Mouse (Mus musculus) hindbrain, postnatal 0 days (tissue): ENCODE data around the gene Qpct. TPM values are rescaled to one million over a fixed set of nuclear protein-coding genes. Genes with fewer than 3 reads are reported as not detected.

Experiments
- ATAC-seq: fragments of 200-750 bp; cut with Nextera tagmentation; 2 replicates; pipeline ENCODE4 v1.8.0; 2017; ENCODE audit warnings: mild to moderate bottlenecking, moderate TSS enrichment, moderate library complexity
- DNase-seq: peaks from one replicate; pipeline ENCODE4 v3.0.0-alpha.2; 2015; ENCODE audit warnings: low spot score
- H3K27ac ChIP-seq: fragments of 300-500 bp; sonication (generic); 2 replicates; pipeline ENCODE4 v1.5.1; 2014; ENCODE audit warnings: mild to moderate bottlenecking
- H3K27me3 ChIP-seq: fragments of 300-500 bp; sonication (generic); 2 replicates; pipeline ENCODE4 v1.6.1; 2014; ENCODE audit warnings: low read length, mixed read lengths; ENCODE audit not compliant: insufficient read depth
- H3K36me3 ChIP-seq: fragments of 300-500 bp; sonication (generic); 2 replicates; pipeline ENCODE4 v1.6.1; 2014; ENCODE audit warnings: low read length, mixed read lengths; ENCODE audit not compliant: insufficient read depth
- H3K4me1 ChIP-seq: fragments of 300-500 bp; sonication (generic); 2 replicates; pipeline ENCODE4 v1.6.1; 2014; ENCODE audit warnings: antibody characterized with exemption, low read length, mixed read lengths; ENCODE audit not compliant: insufficient read depth
- H3K4me2 ChIP-seq: fragments of 300-500 bp; sonication (generic); 2 replicates; pipeline ENCODE4 v1.6.1; 2014; ENCODE audit warnings: low read depth, mild to moderate bottlenecking, low read length, moderate library complexity, mixed read lengths
- H3K4me3 ChIP-seq: fragments of 300-500 bp; sonication (generic); 2 replicates; pipeline ENCODE4 v1.5.1; 2014; ENCODE audit warnings: low read length
- H3K9ac ChIP-seq: fragments of 300-500 bp; sonication (generic); replicated peaks from 2 replicates; pipeline ENCODE4 v1.6.1; 2014; ENCODE audit warnings: mild to moderate bottlenecking, low read length, moderate library complexity, mixed read lengths
- H3K9me3 ChIP-seq: fragments of 300-500 bp; sonication (generic); 2 replicates; pipeline ENCODE4 v1.6.1; 2016; ENCODE audit warnings: low read length, mixed read lengths
- CTCF ChIP-seq: IDR thresholded peaks from 2 replicates; pipeline ENCODE4 v1.5.1; 2016; ENCODE audit warnings: antibody characterized with exemption, control low read depth, low read depth
- WGBS: fragments of 180-500 bp; shearing (Covaris S2); extraction: QIAGEN DNeasy Blood & Tissue Kit; methylation state at CpG from one replicate; pipeline ENCODE4 v1.1.7; 2014; 5-methylcytosine and 5-hydroxymethylcytosine counted together
- polyA plus RNA-seq: library from polyadenylated mRNA; unstranded; fragments of >200 nt; fragmentation: Nextera tagmentation; extraction: Ambion mirVana; gene quantifications from 2 replicates; pipeline ENCODE4 v1.2.1, GENCODE M21; 2015
- total RNA-seq: library from RNA; depleted of rRNA; stranded (reverse); fragments of >200 nt; gene quantifications from 2 replicates; pipeline ENCODE4 v1.2.3, GENCODE M21; 2014

Gene Qpct
- total and polyA plus RNA-seq, 2 experiments from 2014 or later, result 30.8 to 37.3 TPM

GRCm38 (mm10) chr17:79039660-79040059 lies 12.0 kb upstream of the Qpct start:
- Histone ChIP-seq H3K27ac (no peak overlapping the region), H3K36me3 (no peaks in the 10 kb centered on the region), H3K27me3 (no peaks in the 10 kb centered on the region), H3K4me2 (no peak overlapping the region), H3K9me3 (no peaks in the 10 kb centered on the region), H3K4me1 (no peaks in the 10 kb centered on the region), H3K4me3 (no peak overlapping the region), H3K9ac (no peak overlapping the region)
- DNase-seq (no peak), ATAC-seq (no peak)
- no peak for TF ChIP-seq CTCF

GRCm38 (mm10) chr17:79043705-79044104 lies 8.0 kb upstream of the Qpct start:
- Histone ChIP-seq H3K4me1 (no peaks in the 10 kb centered on the region), H3K4me3 (no peak overlapping the region)
- no peak for DNase-seq

DNA sequence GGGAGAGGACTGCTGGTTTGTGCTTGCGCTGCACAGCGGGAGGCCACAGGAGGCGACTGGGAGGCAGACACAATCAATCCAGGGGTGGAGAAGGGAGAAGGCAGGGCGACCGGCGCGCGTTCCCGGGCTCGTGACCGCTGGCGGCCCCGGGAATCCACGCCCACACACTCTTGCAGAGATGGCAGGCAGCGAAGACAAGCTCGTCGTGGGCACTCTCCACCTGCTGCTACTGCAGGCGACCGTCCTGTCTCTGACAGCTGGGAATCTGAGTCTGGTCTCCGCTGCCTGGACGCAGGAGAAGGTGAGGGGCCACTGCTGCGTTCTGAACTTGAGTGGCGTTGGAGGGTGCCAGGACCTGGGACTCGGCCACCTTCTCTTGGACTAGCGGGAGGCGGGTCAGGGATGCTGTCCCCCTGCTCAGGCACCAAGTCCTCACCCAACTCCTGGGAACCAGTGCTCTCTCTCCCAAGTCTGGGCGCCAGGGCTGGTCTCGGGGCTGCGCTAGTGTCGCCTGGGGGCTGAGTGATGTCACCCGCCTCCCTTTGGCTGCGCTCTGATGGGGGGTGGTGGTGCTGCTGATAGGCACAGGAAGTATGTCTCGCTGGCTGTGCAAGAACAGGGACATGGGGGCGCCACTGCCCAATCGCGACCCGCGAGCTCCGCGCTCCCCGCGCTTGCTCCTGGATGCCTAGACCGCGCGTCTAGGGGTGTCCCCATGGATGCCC lies 544 bp downstream of the Qpct start:
- Histone ChIP-seq H3K9ac (peak overlapping the region; percentile 67), H3K9me3 (no peaks in the 10 kb centered on the region), H3K27me3 (no peaks in the 10 kb centered on the region; the same call in 1 of the 2 replicates), H3K36me3 (no peaks in the 10 kb centered on the region), H3K4me3 (peak overlapping the region; percentile 70), H3K27ac (peak overlapping the region; percentile 83), H3K4me2 (peak overlapping the region; percentile 95), H3K4me1 (no peaks in the 10 kb centered on the region)
- WGBS, result under 1% methylated on average over 44 of the region's 45 CpGs
- peak; percentile 43 for TF ChIP-seq CTCF
- peak; percentile 76 for DNase-seq
- ATAC-seq, result peak; percentile 96

More at GRCm38 (mm10) chr17:79043705-79044104, 8.0 kb upstream of the Qpct start:
- no peak for ATAC-seq
- H3K9me3 ChIP-seq, result no peaks in the 10 kb centered on the region
- no peaks in the 10 kb centered on the region for H3K27me3 ChIP-seq
- no peaks in the 10 kb centered on the region for H3K36me3 ChIP-seq
- no peak overlapping the region for H3K27ac ChIP-seq
- TF ChIP-seq CTCF, result no peak
- no peak overlapping the region for H3K9ac ChIP-seq
- H3K4me2 ChIP-seq, result no peak overlapping the region
- WGBS, result 98% methylated on average over 2 of the region's 2 CpGs

GRCm38 (mm10) chr17:79058271-79058670 lies 6.6 kb downstream of the Qpct start:
- H3K9me3 ChIP-seq, result no peaks in the 10 kb centered on the region
- H3K36me3 ChIP-seq, result no peaks in the 10 kb centered on the region
- H3K4me2 ChIP-seq, result 0 out of 2 replicates have a peak overlapping the region, but pooled peaks have one; percentile 5
- peak; percentile 51; the same call in 1 of the 2 replicates for ATAC-seq
- TF ChIP-seq CTCF, result no peak
- no peak overlapping the region for H3K27ac ChIP-seq
- WGBS, result 46% methylated on average over 6 of the region's 6 CpGs
- H3K4me3 ChIP-seq, result no peak overlapping the region
- no peaks in the 10 kb centered on the region; the same call in 1 of the 2 replicates for H3K27me3 ChIP-seq
- DNase-seq, result peak; percentile 57
- no peaks in the 10 kb centered on the region for H3K4me1 ChIP-seq
- H3K9ac ChIP-seq, result no peak overlapping the region

DNA sequence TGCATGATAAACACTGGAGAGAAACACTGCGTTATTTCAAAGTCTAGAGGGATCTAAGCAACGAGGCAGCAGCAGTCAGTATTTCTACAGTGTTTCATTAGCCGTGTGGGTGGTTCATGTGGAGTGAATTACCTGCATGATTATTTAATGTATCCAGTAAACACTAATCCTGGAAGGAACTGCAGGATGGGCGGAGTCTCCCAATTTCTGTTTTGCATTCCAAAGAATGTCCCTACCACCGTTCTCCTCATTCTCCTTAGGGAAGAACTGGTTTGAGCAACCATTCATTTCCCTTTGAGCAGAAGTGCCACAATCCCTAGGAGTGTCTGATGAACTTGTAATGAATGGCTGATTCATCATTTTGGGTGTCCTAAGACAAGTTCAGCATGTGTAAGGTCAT lies 8.5 kb downstream of the Qpct start:
- no peaks in the 10 kb centered on the region for H3K27me3 ChIP-seq
- WGBS, result 71% methylated on average over 5 of the region's 5 CpGs
- no peaks in the 10 kb centered on the region for H3K36me3 ChIP-seq
- DNase-seq (no peak), ATAC-seq (no peak)
- no peak overlapping the region for H3K4me2 ChIP-seq
- no peaks in the 10 kb centered on the region for H3K9me3 ChIP-seq
- TF ChIP-seq CTCF, result no peak
- no peak overlapping the region for H3K4me3 ChIP-seq
- no peak overlapping the region for H3K27ac ChIP-seq
- H3K9ac ChIP-seq, result no peak overlapping the region
- no peaks in the 10 kb centered on the region for H3K4me1 ChIP-seq

GRCm38 (mm10) chr17:79064250-79064649 lies 12.5 kb downstream of the Qpct start:
- WGBS, result 90% methylated on average over 1 of the region's 1 CpGs
- no peaks in the 10 kb centered on the region for H3K27me3 ChIP-seq
- H3K27ac ChIP-seq, result no peak overlapping the region
- H3K4me1 ChIP-seq, result no peaks in the 10 kb centered on the region
- no peak overlapping the region for H3K4me2 ChIP-seq
- no peak for ATAC-seq
- H3K9ac ChIP-seq, result no peak overlapping the region
- TF ChIP-seq CTCF, result no peak
- no peak for DNase-seq
- no peaks in the 10 kb centered on the region for H3K36me3 ChIP-seq
- no peak overlapping the region for H3K4me3 ChIP-seq
- H3K9me3 ChIP-seq, result no peaks in the 10 kb centered on the region

GRCm38 (mm10) chr17:79068581-79068980 lies 16.9 kb downstream of the Qpct start:
- Histone ChIP-seq H3K27me3 (no peaks in the 10 kb centered on the region), H3K27ac (no peak overlapping the region; the same call in 1 of the 2 replicates), H3K4me1 (no peaks in the 10 kb centered on the region), H3K36me3 (no peaks in the 10 kb centered on the region), H3K4me2 (no peak overlapping the region), H3K9ac (no peak overlapping the region), H3K4me3 (no peak overlapping the region), H3K9me3 (no peaks in the 10 kb centered on the region)
- TF ChIP-seq CTCF, result no peak
- ATAC-seq (no peak), DNase-seq (no peak)
- WGBS, result 59% methylated on average over 7 of the region's 7 CpGs
